21 mouse cellular contexts compared by ENCODE assay signal in the genomic region with DNA sequence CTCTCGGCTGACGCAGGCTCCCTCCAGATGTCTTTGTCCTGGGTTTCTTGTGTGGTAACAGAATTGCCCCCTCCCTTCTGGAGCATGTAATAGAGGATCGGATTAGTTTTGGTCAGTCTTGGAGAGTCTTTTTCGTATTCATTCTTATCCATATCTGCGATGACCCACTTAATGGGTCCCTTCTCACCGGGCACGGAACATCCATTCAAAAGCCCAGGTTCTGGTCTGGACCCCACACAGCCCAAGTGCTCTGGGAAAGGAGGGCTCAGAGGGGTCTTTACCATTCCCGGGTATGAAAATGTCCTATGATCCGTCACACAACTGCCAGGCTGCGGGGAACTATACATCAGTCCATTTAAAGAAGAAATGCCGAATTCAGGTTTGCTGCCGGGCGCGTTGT.
DNase-seq lines count a peak whose midpoint lies in the region; ATAC-seq and TF ChIP-seq lines count a peak whose summit lies in the region.
"Had no signal": no experiment of that assay in that cellular context is flagged by ENCODE, and none has a peak within 500 bp of the region (broad histone marks: within the 10 kb centered on the region; RNA-seq: fewer than 3 reads in every experiment).

No protein-coding gene starts in this region.

- no peak overlapping the region for H3K27ac ChIP-seq in heart, embryonic 10.5 days
- no peak overlapping the region for H3K27ac ChIP-seq in midbrain, embryonic 11.5 days (ENCODE audit: low read depth, low read length)
- H3K27ac ChIP-seq in midbrain, embryonic 13.5 days: no peak overlapping the region
- no peak overlapping the region for H3K27ac ChIP-seq in testis, adult 2 months (ENCODE audit: control insufficient read depth, insufficient read depth, low read depth, low read length)

- H3K9me3 ChIP-seq in heart, embryonic 10.5 days: no peaks in the 10 kb centered on the region
- H3K9me3 ChIP-seq in midbrain, embryonic 11.5 days (ENCODE audit: control insufficient read depth, low read length): no peaks in the 10 kb centered on the region
- no peaks in the 10 kb centered on the region for H3K9me3 ChIP-seq in midbrain, embryonic 13.5 days
- H3K9me3 ChIP-seq: G1E had no signal

- no peak overlapping the region for H3K9ac ChIP-seq in midbrain, embryonic 11.5 days (ENCODE audit: low read length)
- no peak overlapping the region for H3K9ac ChIP-seq in midbrain, embryonic 13.5 days (replicated peaks)

- 95% methylated on average over 14 of the region's 14 CpGs for WGBS in heart, embryonic 10.5 days
- WGBS in midbrain, embryonic 11.5 days: 93% methylated on average over 14 of the region's 14 CpGs
- WGBS in midbrain, embryonic 13.5 days: 79% methylated on average over 14 of the region's 14 CpGs

- peak; percentile 87 for DNase-seq in heart, adult 11 months
- no peak for DNase-seq in heart, embryonic 10.5 days (ENCODE audit: low spot score)
- peak; percentile 61 for DNase-seq in midbrain, embryonic 11.5 days (ENCODE audit: low spot score, missing footprints)
- DNase-seq in testis, postnatal 14 days (ENCODE audit: low spot score): no peak
- DNase-seq: adrenal gland, adult 2 months; adrenal gland, adult 8-10 months; adrenal gland, postnatal 10 days; adrenal gland, postnatal 14 days; adrenal gland, postnatal 25 days; adrenal gland, postnatal 36 days; B cell, adult 2 months; cerebellum, adult 11 months; cerebellum, adult 11-12 months; cerebellum, adult 18-20 months had no signal

- no peak for TF ChIP-seq CTCF in testis, adult 2 months (IDR thresholded peaks at IDR 0.05; ENCODE audit: control insufficient read depth, insufficient read depth, insufficient replicate concordance, low read depth, low read length)

- peaks cover 31% of the 10 kb centered on the region for H3K4me1 ChIP-seq in heart, embryonic 10.5 days
- no peaks in the 10 kb centered on the region for H3K4me1 ChIP-seq in midbrain, embryonic 11.5 days (ENCODE audit: control insufficient read depth, insufficient read depth, low read length)
- 0 out of 2 replicates have a peak, but pooled peaks cover 3% of the 10 kb centered on the region for H3K4me1 ChIP-seq in midbrain, embryonic 13.5 days (replicated peaks)
- H3K4me1 ChIP-seq in testis, adult 2 months (ENCODE audit: control insufficient read depth, insufficient read depth, low read length): peaks cover 23% of the 10 kb centered on the region

- no peak overlapping the region for H3K4me2 ChIP-seq in midbrain, embryonic 11.5 days
- no peak overlapping the region for H3K4me2 ChIP-seq in midbrain, embryonic 13.5 days (replicated peaks)

- no peak for TF ChIP-seq POLR2A in testis, adult 2 months (IDR thresholded peaks at IDR 0.05; ENCODE audit: control insufficient read depth, low read depth, low read length)

- 0 out of 2 replicates have a peak, but pooled peaks cover 4% of the 10 kb centered on the region for H3K27me3 ChIP-seq in heart, embryonic 10.5 days (ENCODE audit: insufficient read depth, poor library complexity, severe bottlenecking)
- H3K27me3 ChIP-seq in midbrain, embryonic 11.5 days (ENCODE audit: control insufficient read depth, insufficient read depth, low read length): no peaks in the 10 kb centered on the region
- no peaks in the 10 kb centered on the region for H3K27me3 ChIP-seq in midbrain, embryonic 13.5 days
- H3K27me3 ChIP-seq in testis, adult 2 months (ENCODE audit: control insufficient read depth, insufficient read depth, low read length): no peaks in the 10 kb centered on the region
- H3K27me3 ChIP-seq: CH12.LX, Patski had no signal

- peaks cover 38% of the 10 kb centered on the region for H3K36me3 ChIP-seq in heart, embryonic 10.5 days
- H3K36me3 ChIP-seq in midbrain, embryonic 11.5 days (ENCODE audit: control insufficient read depth, insufficient read depth, low read length): peaks cover 8% of the 10 kb centered on the region; the same call in 1 of the 2 replicates
- H3K36me3 ChIP-seq in midbrain, embryonic 13.5 days: peaks cover 36% of the 10 kb centered on the region
- no peaks in the 10 kb centered on the region for H3K36me3 ChIP-seq in testis, adult 2 months (ENCODE audit: control insufficient read depth, insufficient read depth, low read length)

- no peak for ATAC-seq in midbrain, embryonic 11.5 days (ENCODE audit: low FRiP score)
- ATAC-seq in midbrain, embryonic 13.5 days: no peak
- ATAC-seq: activated CD4-positive, CD25-positive, alpha-beta regulatory T cell, adult 4 months; CD4-positive, CD25-positive, alpha-beta regulatory T cell, adult 4 months; Patski had no signal

- no peak overlapping the region for H3K4me3 ChIP-seq in heart, embryonic 10.5 days
- no peak overlapping the region for H3K4me3 ChIP-seq in midbrain, embryonic 11.5 days (ENCODE audit: low read depth, low read length)
- no peak overlapping the region for H3K4me3 ChIP-seq in midbrain, embryonic 13.5 days (replicated peaks)
- H3K4me3 ChIP-seq in testis, adult 2 months (ENCODE audit: control insufficient read depth, low read depth, low read length): peak overlapping the region; percentile 73

Comparison
In these comparisons a context has a peak if more than half of its experiments do, and no peak if none do; other contexts are left out.
1. DNase-seq: peak in heart, adult 11 months (single experiment) and midbrain, embryonic 11.5 days (single experiment); none in heart, embryonic 10.5 days (single experiment) and testis, postnatal 14 days (single experiment).